Mouse (Mus musculus) limb, embryonic 14.5 days (tissue): ENCODE results near the gene Klhl8. TPM values are rescaled to one million over a fixed set of nuclear protein-coding genes. Genes with fewer than 3 reads are reported as not detected.

Source experiments
- ATAC-seq: fragments of 200-750 bp; cut with Nextera tagmentation; 2 replicates; pipeline ENCODE4 v1.8.0; 2017; ENCODE audit warnings: low read depth, moderate number of reproducible peaks, moderate TSS enrichment; ENCODE audit not compliant: low FRiP score
- DNase-seq: peaks from one replicate; pipeline ENCODE4 v3.0.0-alpha.2; 2015; ENCODE audit warnings: low spot score
- H3K27ac ChIP-seq: fragments of 300-500 bp; sonication (generic); replicated peaks from 2 replicates; pipeline ENCODE4 v1.5.1; 2014; ENCODE audit warnings: low read depth, mild to moderate bottlenecking, low read length, moderate library complexity, mixed read lengths
- H3K27me3 ChIP-seq: fragments of 300-500 bp; sonication (generic); 2 replicates; pipeline ENCODE4 v1.6.1; 2014; ENCODE audit warnings: low read length, mixed read lengths; ENCODE audit not compliant: control insufficient read depth, insufficient read depth
- H3K36me3 ChIP-seq: fragments of 300-500 bp; sonication (generic); 2 replicates; pipeline ENCODE4 v1.6.1; 2014; ENCODE audit warnings: mild to moderate bottlenecking, low read length, moderate library complexity, mixed read lengths; ENCODE audit not compliant: control insufficient read depth, insufficient read depth
- H3K4me1 ChIP-seq: fragments of 300-500 bp; sonication (generic); 2 replicates; pipeline ENCODE4 v1.6.1; 2014; ENCODE audit warnings: antibody characterized with exemption, low read length, mixed read lengths; ENCODE audit not compliant: control insufficient read depth, insufficient read depth
- H3K4me2 ChIP-seq: fragments of 300-500 bp; sonication (generic); replicated peaks from 2 replicates; pipeline ENCODE4 v1.6.1; 2014; ENCODE audit warnings: low read depth, mild to moderate bottlenecking, low read length, moderate library complexity; ENCODE audit not compliant: severe bottlenecking
- H3K4me3 ChIP-seq: fragments of 300-500 bp; sonication (generic); replicated peaks from 2 replicates; pipeline ENCODE4 v1.5.1; 2014; ENCODE audit warnings: low read length
- H3K9ac ChIP-seq: fragments of 300-500 bp; sonication (generic); 2 replicates; pipeline ENCODE4 v1.6.1; 2014; ENCODE audit warnings: mild to moderate bottlenecking, low read depth, low read length, moderate library complexity; ENCODE audit not compliant: severe bottlenecking
- H3K9me3 ChIP-seq: fragments of 300-500 bp; sonication (generic); 2 replicates; pipeline ENCODE4 v1.6.1; 2016; ENCODE audit warnings: low read length; ENCODE audit not compliant: control insufficient read depth
- POLR2A ChIP-seq: fragments of 200-500 bp; IDR thresholded peaks from 2 replicates; pipeline ENCODE4 v1.8.0; 2012; ENCODE audit warnings: inconsistent platforms, mild to moderate bottlenecking, moderate library complexity, borderline replicate concordance; ENCODE audit not compliant: insufficient read depth, insufficient read length; ENCODE audit errors: extremely low read depth
- WGBS: fragments of 180-500 bp; shearing (Covaris S2); extraction: QIAGEN DNeasy Blood & Tissue Kit; methylation state at CpG from one replicate; pipeline ENCODE4 v1.1.7; 2014; 5-methylcytosine and 5-hydroxymethylcytosine counted together
- polyA plus RNA-seq, 2 experiments: library from polyadenylated mRNA; depleted of rRNA in 1 of 2; stranded (reverse) in 1 of 2; unstranded in 1 of 2; fragments of >200 nt; fragmentation: Nextera tagmentation in 1 of 2; extraction: Ambion mirVana in 1 of 2; gene quantifications; 2 replicates each; pipeline versions ENCODE4 v1.2.1 to v1.2.3; 2012 to 2014

Gene Klhl8
- polyA plus RNA-seq, 2 experiments, result 11.7 to 14.8 TPM

DNA sequence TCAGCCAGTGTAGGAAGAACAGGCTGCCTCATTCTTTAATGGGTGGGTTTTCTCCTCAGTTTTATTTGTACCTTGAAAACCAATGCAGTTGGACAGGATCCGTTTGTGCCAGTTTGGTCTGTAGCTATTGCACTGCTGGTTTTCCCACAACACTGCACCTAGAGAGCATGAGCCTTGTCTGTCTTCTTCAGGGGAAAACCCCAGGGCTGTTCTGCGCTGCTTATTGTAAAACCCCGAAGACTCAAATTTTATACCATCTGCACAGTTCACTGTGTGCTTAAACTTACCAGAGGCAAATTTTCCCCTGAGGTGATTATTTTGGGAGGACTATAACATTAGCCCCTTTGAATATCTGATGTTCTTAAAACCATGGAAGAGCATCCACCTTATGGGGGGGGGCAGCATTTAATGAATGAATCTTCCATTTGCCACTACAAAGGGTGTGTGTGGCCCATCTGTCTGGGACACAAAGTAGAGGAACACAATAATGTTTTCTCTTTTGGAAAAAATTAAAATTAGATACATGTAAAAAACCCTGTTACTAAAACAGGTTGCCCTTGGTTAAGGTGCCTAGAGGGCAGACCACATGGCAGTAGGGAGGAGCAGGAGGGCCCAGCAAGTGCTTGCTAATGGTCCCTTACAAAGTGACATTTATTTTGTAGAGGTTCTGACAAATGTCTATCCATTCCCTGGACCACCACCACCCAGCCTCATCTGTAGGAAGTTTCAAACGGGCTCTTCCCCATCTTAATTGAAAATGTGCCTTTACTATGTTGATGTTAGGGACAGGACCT is 58.1 kb downstream of the Klhl8 start:
- DNase-seq (no peak), ATAC-seq (no peak)
- H3K27ac ChIP-seq, result no peak overlapping the region
- TF ChIP-seq POLR2A, result no peak
- 71% methylated on average over 4 of the region's 4 CpGs for WGBS
- no peaks in the 10 kb centered on the region for H3K9me3 ChIP-seq
- H3K4me1 ChIP-seq, result peaks cover 7% of the 10 kb centered on the region
- H3K4me3 ChIP-seq, result no peak overlapping the region
- no peaks in the 10 kb centered on the region for H3K27me3 ChIP-seq
- H3K9ac ChIP-seq, result no peak overlapping the region
- H3K4me2 ChIP-seq, result no peak overlapping the region
- H3K36me3 ChIP-seq, result peaks cover 26% of the 10 kb centered on the region

DNA sequence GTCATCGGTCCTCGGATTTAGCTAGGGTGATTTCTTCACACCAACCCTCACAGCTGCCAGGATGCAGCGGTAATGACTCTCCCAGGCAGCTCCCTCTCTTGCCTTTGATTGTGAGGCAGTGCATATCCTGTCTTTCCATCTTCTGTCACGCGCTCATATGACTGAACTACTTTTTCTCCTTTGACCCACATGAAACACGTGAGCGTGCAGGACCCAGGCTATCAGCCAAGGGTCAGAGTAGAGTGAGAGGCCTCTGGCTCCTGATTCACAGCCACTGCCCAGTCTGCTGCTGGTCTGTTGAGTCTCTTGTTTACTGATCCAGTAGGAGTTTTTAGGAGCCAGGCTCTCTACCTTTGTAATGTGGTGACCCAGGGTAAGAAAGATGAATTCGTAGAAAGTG is 62.5 kb downstream of the Klhl8 start:
- Histone ChIP-seq H3K9ac (no peak overlapping the region), H3K4me2 (no peak overlapping the region), H3K27ac (no peak overlapping the region), H3K27me3 (no peaks in the 10 kb centered on the region), H3K4me3 (no peak overlapping the region), H3K9me3 (no peaks in the 10 kb centered on the region), H3K4me1 (0 out of 2 replicates have a peak, but pooled peaks cover 7% of the 10 kb centered on the region), H3K36me3 (peaks cover 31% of the 10 kb centered on the region)
- DNase-seq (no peak), ATAC-seq (no peak)
- 91% methylated on average over 8 of the region's 8 CpGs for WGBS
- TF ChIP-seq POLR2A, result no peak

DNA sequence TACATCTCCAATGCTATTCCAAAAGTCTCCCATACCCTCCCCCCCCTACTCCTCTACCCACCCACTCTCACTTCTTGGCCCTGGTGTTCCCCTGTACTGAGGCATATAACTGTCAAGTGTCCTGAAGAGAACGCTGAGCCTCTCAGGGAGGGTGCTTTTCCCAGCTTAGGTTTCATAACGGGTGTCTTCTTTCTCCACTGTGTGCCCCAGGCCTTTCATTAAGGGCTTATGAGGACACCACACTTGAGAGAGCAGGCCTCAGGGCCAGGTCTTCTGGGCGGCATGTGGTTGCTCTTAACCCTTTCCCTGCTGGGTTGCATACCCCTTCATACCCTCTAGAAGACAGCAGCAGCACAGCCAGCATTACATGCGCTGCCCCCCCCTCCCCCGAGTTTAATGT is 64.5 kb downstream of the Klhl8 start:
- H3K4me1 ChIP-seq, result 0 out of 2 replicates have a peak, but pooled peaks cover 7% of the 10 kb centered on the region
- DNase-seq, result no peak

DNA sequence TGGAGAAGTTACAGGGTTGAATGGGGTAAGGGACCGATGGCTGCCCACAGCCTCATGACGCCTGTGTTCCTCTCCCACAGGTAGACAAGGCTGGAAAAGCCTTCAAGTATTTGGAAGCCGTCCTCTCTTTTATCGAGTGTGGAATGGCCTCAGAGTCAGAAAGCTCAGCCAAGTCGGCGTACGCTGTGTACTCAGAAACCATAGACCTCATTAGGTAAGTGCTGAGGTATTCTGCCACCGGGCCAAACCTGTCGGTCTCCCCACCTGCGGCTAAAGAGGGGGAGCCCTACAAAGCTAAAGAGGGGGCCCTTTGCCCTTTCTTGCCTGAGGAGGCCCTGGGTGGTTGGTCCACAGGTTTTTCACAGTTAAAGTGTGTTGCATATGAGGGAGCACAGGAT is 64.9 kb downstream of the Klhl8 start:
- Histone ChIP-seq H3K9me3 (no peaks in the 10 kb centered on the region), H3K27ac (no peak overlapping the region), H3K36me3 (peaks cover 23% of the 10 kb centered on the region), H3K4me3 (no peak overlapping the region), H3K27me3 (no peaks in the 10 kb centered on the region), H3K9ac (no peak overlapping the region), H3K4me2 (no peak overlapping the region), H3K4me1 (0 out of 2 replicates have a peak, but pooled peaks cover 7% of the 10 kb centered on the region)
- DNase-seq (no peak), ATAC-seq (no peak)
- 65% methylated on average over 10 of the region's 10 CpGs for WGBS
- no peak for TF ChIP-seq POLR2A

More for the DNA sequence above, 64.5 kb downstream of the Klhl8 start:
- no peak for TF ChIP-seq POLR2A
- H3K27ac ChIP-seq, result no peak overlapping the region
- H3K4me3 ChIP-seq, result no peak overlapping the region
- 43% methylated on average over 5 of the region's 5 CpGs for WGBS
- H3K36me3 ChIP-seq, result peaks cover 28% of the 10 kb centered on the region
- no peaks in the 10 kb centered on the region for H3K9me3 ChIP-seq
- H3K4me2 ChIP-seq, result no peak overlapping the region
- ATAC-seq, result no peak
- H3K27me3 ChIP-seq, result no peaks in the 10 kb centered on the region
- H3K9ac ChIP-seq, result no peak overlapping the region

DNA sequence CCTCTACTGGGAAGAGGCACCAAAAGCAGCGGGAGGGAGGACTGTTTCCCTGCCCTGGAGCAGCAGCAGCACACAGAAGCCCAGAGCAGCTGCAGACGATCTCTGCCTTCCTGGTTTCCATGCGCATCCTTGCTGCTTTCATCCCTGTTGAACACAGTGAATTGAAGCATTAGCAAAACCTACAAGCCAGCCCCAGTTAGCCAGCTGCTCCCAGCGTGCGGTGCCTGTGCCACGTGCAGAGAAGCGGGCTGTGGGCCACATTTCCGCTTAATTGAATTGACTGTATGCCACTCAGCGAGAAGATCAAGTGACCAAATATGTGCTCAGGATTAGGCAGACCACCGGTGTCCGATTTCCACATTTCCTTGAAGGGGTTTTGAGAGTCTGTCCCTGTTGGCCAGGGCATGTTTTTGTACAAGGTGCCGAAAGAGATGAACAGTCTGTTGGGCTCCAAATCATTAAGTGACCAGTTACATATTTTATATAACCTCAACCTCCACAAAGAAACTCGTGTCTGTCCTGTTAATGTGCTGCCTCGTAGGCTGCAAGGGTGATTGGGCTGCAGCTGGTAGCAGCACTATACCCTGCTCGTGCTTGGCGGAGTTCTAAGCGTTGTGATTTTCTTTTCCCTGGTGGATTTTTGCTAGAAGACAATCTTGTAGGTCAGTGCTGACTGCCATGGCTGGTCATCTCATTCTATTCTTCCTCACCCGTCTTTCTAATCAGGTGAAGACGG is 65.5 kb downstream of the Klhl8 start:
- 50% methylated on average over 19 of the region's 19 CpGs for WGBS
- Histone ChIP-seq H3K4me1 (0 out of 2 replicates have a peak, but pooled peaks cover 7% of the 10 kb centered on the region), H3K36me3 (peaks cover 19% of the 10 kb centered on the region), H3K27me3 (no peaks in the 10 kb centered on the region), H3K27ac (no peak overlapping the region), H3K9me3 (no peaks in the 10 kb centered on the region), H3K4me2 (no peak overlapping the region), H3K4me3 (no peak overlapping the region), H3K9ac (no peak overlapping the region)
- no peak for TF ChIP-seq POLR2A
- peak; percentile 64 for ATAC-seq
- DNase-seq, result peak; percentile 27
